8 mouse cellular contexts compared by ENCODE assay signal in the genomic region with DNA sequence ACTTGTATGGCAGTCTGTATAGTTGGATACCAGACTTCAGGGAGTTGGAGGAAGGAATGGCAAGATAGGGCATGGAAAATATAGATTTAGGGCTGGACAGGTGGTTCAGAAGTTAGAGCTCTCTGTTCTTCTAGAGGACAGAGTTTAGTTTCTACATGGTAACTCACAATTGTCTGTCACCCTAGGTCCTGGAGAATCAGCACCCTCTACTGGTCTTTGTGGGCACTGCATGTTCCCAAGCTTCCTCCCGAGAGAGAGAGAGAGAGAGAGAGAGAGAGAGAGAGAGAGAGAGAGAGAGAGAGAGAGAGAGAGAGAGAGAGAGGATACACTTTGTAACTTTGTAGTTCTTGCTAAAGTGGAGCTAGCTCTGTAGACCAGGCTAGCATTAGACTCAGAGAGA. TPM values are rescaled to one million over a fixed set of nuclear protein-coding genes. Genes with fewer than 3 reads are reported as not detected.
DNase-seq lines count a peak whose midpoint lies in the region; ATAC-seq and TF ChIP-seq lines count a peak whose summit lies in the region.
"Had no signal": no experiment of that assay in that cellular context is flagged by ENCODE, and none has a peak within 500 bp of the region (broad histone marks: within the 10 kb centered on the region; RNA-seq: fewer than 3 reads in every experiment).

No protein-coding gene starts in this region.

- H3K4me3 ChIP-seq in neural tube, embryonic 15.5 days (replicated peaks): no peak overlapping the region
- H3K4me3 ChIP-seq in lung, embryonic 14.5 days (ENCODE audit: low read depth, low read length): no peak overlapping the region
- H3K4me3 ChIP-seq: heart, embryonic 13.5 days had no signal

- no peaks in the 10 kb centered on the region for H3K36me3 ChIP-seq in neural tube, embryonic 15.5 days
- no peaks in the 10 kb centered on the region for H3K36me3 ChIP-seq in lung, embryonic 14.5 days (ENCODE audit: insufficient read depth)
- H3K36me3 ChIP-seq: heart, embryonic 13.5 days had no signal

- no peaks in the 10 kb centered on the region for H3K27me3 ChIP-seq in neural tube, embryonic 15.5 days (replicated peaks)
- no peaks in the 10 kb centered on the region for H3K27me3 ChIP-seq in lung, embryonic 14.5 days (ENCODE audit: insufficient read depth, low read length)
- H3K27me3 ChIP-seq: heart, embryonic 13.5 days had no signal

- 0 out of 2 replicates have a peak, but pooled peaks cover under 1% of the 10 kb centered on the region for H3K4me1 ChIP-seq in neural tube, embryonic 15.5 days
- H3K4me1 ChIP-seq in lung, embryonic 14.5 days (ENCODE audit: insufficient read depth): no peaks in the 10 kb centered on the region
- H3K4me1 ChIP-seq: heart, embryonic 13.5 days had no signal

- 0% methylated on average over 1 of the region's 1 CpGs for WGBS in neural tube, embryonic 15.5 days
- WGBS in lung, embryonic 14.5 days: 0% methylated on average over 1 of the region's 1 CpGs

- no peak overlapping the region for H3K9ac ChIP-seq in neural tube, embryonic 15.5 days (replicated peaks)
- no peak overlapping the region for H3K9ac ChIP-seq in lung, embryonic 14.5 days
- H3K9ac ChIP-seq: heart, embryonic 13.5 days had no signal

- H3K9me3 ChIP-seq in neural tube, embryonic 15.5 days (replicated peaks): no peaks in the 10 kb centered on the region
- no peaks in the 10 kb centered on the region for H3K9me3 ChIP-seq in lung, embryonic 14.5 days (ENCODE audit: low read depth, low read length)

- ATAC-seq in neural tube, embryonic 15.5 days (ENCODE audit: low FRiP score): no peak
- no peak for ATAC-seq in lung, embryonic 14.5 days (ENCODE audit: insufficient read depth)

- no peak overlapping the region for H3K27ac ChIP-seq in neural tube, embryonic 15.5 days (replicated peaks)
- H3K27ac ChIP-seq in lung, embryonic 14.5 days (ENCODE audit: low read depth): no peak overlapping the region
- H3K27ac ChIP-seq: heart, embryonic 13.5 days had no signal

- TF ChIP-seq CTCF in lung, embryonic 14.5 days (IDR thresholded peaks at IDR 0.05; ENCODE audit: low read depth): peak; percentile 77

- no peak overlapping the region for H3K4me2 ChIP-seq in neural tube, embryonic 15.5 days
- H3K4me2 ChIP-seq in lung, embryonic 14.5 days: no peak overlapping the region
- H3K4me2 ChIP-seq: heart, embryonic 13.5 days had no signal

- peak; percentile 67 for DNase-seq in neural tube, embryonic 10.5 days (ENCODE audit: extremely low spot score, low spot score)
- peak; percentile 18 to 21 for DNase-seq in adrenal gland, postnatal 4 days (ENCODE audit: low spot score in 2 of 2)
- peak; percentile 28 for DNase-seq in fibroblast of lung, adult 2 months (ENCODE audit: low read depth)
- peak; percentile 66 for DNase-seq in layer of hippocampus, adult 11-12 months (ENCODE audit: low spot score)
- DNase-seq in lung, embryonic 14.5 days: peak; percentile 85
- DNase-seq in telencephalon, adult 2 months (ENCODE audit: low read depth, low spot score): peak; percentile 39

RNA-seq across cellular contexts. Expression of a gene that starts 5.1 kb away (rescaled TPM):
- polyA plus RNA-seq in neural tube, embryonic 15.5 days (2015; fragmentation: Nextera tagmentation; extraction: Ambion mirVana): 0.36 TPM in 1 of 2 replicates, not detected in the other
- not detected for total RNA-seq in adrenal gland, postnatal 4 days (2021)
- not detected in 2 replicates for polyA plus RNA-seq in lung, embryonic 14.5 days (2014; fragmentation: Nextera tagmentation; extraction: Ambion mirVana)
- polyA plus RNA-seq: heart, embryonic 13.5 days had no signal

Comparison
In these comparisons a context has a peak if more than half of its experiments do, and no peak if none do; other contexts are left out.
1. DNase-seq: peak in every context shown above with its lines; median percentile 85 in lung, embryonic 14.5 days; 67 in neural tube, embryonic 10.5 days; 66 in layer of hippocampus, adult 11-12 months; 39 in telencephalon, adult 2 months; 28 in fibroblast of lung, adult 2 months; 20 in adrenal gland, postnatal 4 days.